In genomic region chr2:127378611-127378990, GRCm38 (mm10) we compare ENCODE assay signal across 17 mouse cellular contexts. TPM values are rescaled to one million over a fixed set of nuclear protein-coding genes. Genes with fewer than 3 reads are reported as not detected.
DNase-seq lines count a peak whose midpoint lies in the region; ATAC-seq and TF ChIP-seq lines count a peak whose summit lies in the region.
"Had no signal": no experiment of that assay in that cellular context is flagged by ENCODE, and none has a peak within 500 bp of the region (broad histone marks: within the 10 kb centered on the region; RNA-seq: fewer than 3 reads in every experiment).

No protein-coding gene starts in this region.

- no peaks in the 10 kb centered on the region for H3K36me3 ChIP-seq in forebrain, embryonic 12.5 days (replicated peaks)
- H3K36me3 ChIP-seq in forebrain, embryonic 11.5 days (ENCODE audit: control insufficient read depth, insufficient read depth, low read length): no peaks in the 10 kb centered on the region
- H3K36me3 ChIP-seq in liver, adult 2 months (ENCODE audit: control insufficient read depth, insufficient read depth, low read length): no peaks in the 10 kb centered on the region
- H3K36me3 ChIP-seq in liver, embryonic 11.5 days (ENCODE audit: control insufficient read depth, insufficient read depth, low read length): no peaks in the 10 kb centered on the region
- H3K36me3 ChIP-seq: hindbrain, embryonic 13.5 days had no signal

- peaks cover 12% of the 10 kb centered on the region for H3K4me1 ChIP-seq in forebrain, embryonic 12.5 days
- H3K4me1 ChIP-seq in forebrain, embryonic 11.5 days (replicated peaks; ENCODE audit: control insufficient read depth, insufficient read depth, low read length): no peaks in the 10 kb centered on the region
- peaks cover 6% of the 10 kb centered on the region; the same call in 1 of the 2 replicates for H3K4me1 ChIP-seq in liver, adult 2 months (ENCODE audit: control insufficient read depth, insufficient read depth, low read length)
- peaks cover 37% of the 10 kb centered on the region for H3K4me1 ChIP-seq in liver, embryonic 11.5 days (replicated peaks; ENCODE audit: control insufficient read depth, insufficient read depth, low read length)

- intact Hi-C loops in left cerebral cortex, postnatal 36 days (cut with DNase I): no loop called here

- TF ChIP-seq POLR2A in liver, adult 2 months (IDR thresholded peaks at IDR 0.05; ENCODE audit: extremely low read depth, insufficient read depth, low read length): no peak

- H3K27me3 ChIP-seq in forebrain, embryonic 12.5 days: no peaks in the 10 kb centered on the region
- H3K27me3 ChIP-seq in forebrain, embryonic 11.5 days (ENCODE audit: control insufficient read depth, insufficient read depth, low read length): no peaks in the 10 kb centered on the region
- H3K27me3 ChIP-seq in liver, adult 2 months (ENCODE audit: control insufficient read depth, insufficient read depth, low read length): no peaks in the 10 kb centered on the region
- no peaks in the 10 kb centered on the region; the same call in 1 of the 2 replicates for H3K27me3 ChIP-seq in liver, embryonic 11.5 days (replicated peaks; ENCODE audit: control insufficient read depth, insufficient read depth, low read length)

- no peak overlapping the region for H3K4me2 ChIP-seq in forebrain, embryonic 12.5 days
- no peak overlapping the region for H3K4me2 ChIP-seq in forebrain, embryonic 11.5 days (ENCODE audit: low read depth, low read length, severe bottlenecking)
- no peak overlapping the region for H3K4me2 ChIP-seq in liver, embryonic 11.5 days
- H3K4me2 ChIP-seq: hindbrain, embryonic 13.5 days had no signal

- 0 out of 2 replicates have a peak overlapping the region, but pooled peaks have one; percentile 36 for H3K27ac ChIP-seq in forebrain, embryonic 12.5 days
- no peak overlapping the region for H3K27ac ChIP-seq in forebrain, embryonic 11.5 days (ENCODE audit: low read depth, low read length)
- H3K27ac ChIP-seq in liver, adult 2 months (replicated peaks; ENCODE audit: insufficient read depth, low read depth, low read length): 0 out of 2 replicates have a peak overlapping the region, but pooled peaks have one; percentile 34
- H3K27ac ChIP-seq in liver, embryonic 11.5 days (ENCODE audit: low read depth, low read length): no peak overlapping the region
- H3K27ac ChIP-seq: hindbrain, embryonic 13.5 days; liver, embryonic 14.5 days had no signal

- no peaks in the 10 kb centered on the region for H3K79me2 ChIP-seq in liver, adult 2 months (ENCODE audit: control insufficient read depth, insufficient read depth, low read length)

- 67% methylated on average over 7 of the region's 7 CpGs for WGBS in forebrain, embryonic 12.5 days
- 74% methylated on average over 7 of the region's 7 CpGs for WGBS in forebrain, embryonic 11.5 days
- WGBS in liver, adult 2 months: 60% methylated on average over 7 of the region's 7 CpGs
- 75% methylated on average over 7 of the region's 7 CpGs for WGBS in liver, embryonic 11.5 days

- DNase-seq in forebrain, embryonic 11.5 days (ENCODE audit: low spot score): no peak
- no peak for DNase-seq in liver, adult 2 months (ENCODE audit: extremely low read depth, low read depth, low spot score)
- DNase-seq in liver, embryonic 11.5 days (ENCODE audit: low spot score): no peak
- peak; percentile 73 for DNase-seq in 3T3-L1 (ENCODE audit: low read depth, low spot score)
- peak; percentile 93 for DNase-seq in kidney, adult 9 months
- DNase-seq in retina, postnatal 1 day: no peak
- no peak for DNase-seq in left cerebral cortex, postnatal 36 days (ENCODE audit: low spot score in 2 of 2)
- DNase-seq: cerebellum, adult 18-20 months had no signal

- TF ChIP-seq CTCF in liver, adult 2 months (IDR thresholded peaks at IDR 0.05; ENCODE audit: low read depth, low read length): no peak

- peak; percentile 4; the same call in 1 of the 2 replicates for ATAC-seq in forebrain, embryonic 12.5 days (ENCODE audit: low FRiP score)
- no peak for ATAC-seq in forebrain, embryonic 11.5 days (replicated peaks; ENCODE audit: low FRiP score)
- ATAC-seq in liver, embryonic 11.5 days (replicated peaks; ENCODE audit: low FRiP score): no peak

- no peaks in the 10 kb centered on the region for H3K9me3 ChIP-seq in forebrain, embryonic 12.5 days
- H3K9me3 ChIP-seq in forebrain, embryonic 11.5 days (ENCODE audit: control insufficient read depth, low read length): no peaks in the 10 kb centered on the region
- no peaks in the 10 kb centered on the region for H3K9me3 ChIP-seq in liver, embryonic 11.5 days (ENCODE audit: control insufficient read depth, low read length)
- H3K9me3 ChIP-seq: hindbrain, embryonic 13.5 days had no signal

- no peak overlapping the region for H3K4me3 ChIP-seq in forebrain, embryonic 12.5 days (replicated peaks)
- no peak overlapping the region for H3K4me3 ChIP-seq in forebrain, embryonic 11.5 days (ENCODE audit: low read depth, low read length)
- H3K4me3 ChIP-seq in liver, adult 2 months (ENCODE audit: insufficient read depth, low read depth, low read length): no peak overlapping the region
- H3K4me3 ChIP-seq in liver, embryonic 11.5 days (ENCODE audit: low read depth, low read length): no peak overlapping the region
- H3K4me3 ChIP-seq: erythroblast, embryonic 14.5 days; hindbrain, embryonic 13.5 days had no signal

- no peak overlapping the region for H3K9ac ChIP-seq in forebrain, embryonic 12.5 days
- H3K9ac ChIP-seq in forebrain, embryonic 11.5 days (ENCODE audit: low read length): no peak overlapping the region
- no peak overlapping the region for H3K9ac ChIP-seq in liver, adult 2 months (ENCODE audit: low read depth, low read length)
- no peak overlapping the region for H3K9ac ChIP-seq in liver, embryonic 11.5 days (ENCODE audit: low read depth, low read length)
- H3K9ac ChIP-seq: hindbrain, embryonic 13.5 days; liver, embryonic 14.5 days had no signal

RNA-seq across cellular contexts. Expression of gene Adra2b, which starts 15.6 kb away (rescaled TPM):
- 1.5 and 1.9 TPM in 2 replicates for polyA plus RNA-seq in forebrain, embryonic 12.5 days (2016; fragmentation: Nextera tagmentation; extraction: Ambion mirVana)
- polyA plus RNA-seq in forebrain, embryonic 11.5 days (2014; fragmentation: Nextera tagmentation; extraction: Ambion mirVana): 3.4 and 4.1 TPM in 2 replicates
- 2.5 and 4.0 TPM in 2 replicates for total RNA-seq in liver, adult 2 months (2014; rRNA removed)
- polyA plus RNA-seq in liver, adult 2 months (2012; rRNA removed): 5.0 TPM in 2 replicates
- 20.1 and 20.7 TPM in 2 replicates for polyA plus RNA-seq in liver, embryonic 11.5 days (2014; fragmentation: Nextera tagmentation; extraction: Ambion mirVana)
- under 1 TPM; 0.25 to 0.97 TPM for total RNA-seq in left cerebral cortex, postnatal 36 days (2021)
- total RNA-seq: monocyte, adult 5-6 weeks; neutrophil, adult 5-6 weeks had no signal

RNA-seq across cellular contexts. Expression of gene Astl, which starts 40.2 kb away (rescaled TPM):
- polyA plus RNA-seq in forebrain, embryonic 12.5 days (2016; fragmentation: Nextera tagmentation; extraction: Ambion mirVana): not detected in 2 replicates
- polyA plus RNA-seq in forebrain, embryonic 11.5 days (2014; fragmentation: Nextera tagmentation; extraction: Ambion mirVana): not detected in 2 replicates
- total RNA-seq in liver, adult 2 months (2014; rRNA removed): not detected in 2 replicates
- polyA plus RNA-seq in liver, adult 2 months (2012; rRNA removed): not detected in 2 replicates
- polyA plus RNA-seq in liver, embryonic 11.5 days (2014; fragmentation: Nextera tagmentation; extraction: Ambion mirVana): not detected in 2 replicates
- total RNA-seq in left cerebral cortex, postnatal 36 days (2021): not detected
- total RNA-seq: left cerebral cortex, adult 8-10 months had no signal
- polyA plus RNA-seq: erythroblast, embryonic 14.5 days; frontal cortex, adult 2 months; hindbrain, embryonic 13.5 days; large intestine, adult 2 months; liver, embryonic 14.5 days had no signal

RNA-seq across cellular contexts. Expression of gene Dusp2, which starts 42.6 kb away (rescaled TPM):
- 3.9 and 4.8 TPM in 2 replicates for polyA plus RNA-seq in forebrain, embryonic 12.5 days (2016; fragmentation: Nextera tagmentation; extraction: Ambion mirVana)
- polyA plus RNA-seq in forebrain, embryonic 11.5 days (2014; fragmentation: Nextera tagmentation; extraction: Ambion mirVana): 3.9 and 5.2 TPM in 2 replicates
- 0.37 and 1.2 TPM in 2 replicates for total RNA-seq in liver, adult 2 months (2014; rRNA removed)
- 0.45 and 0.83 TPM in 2 replicates for polyA plus RNA-seq in liver, adult 2 months (2012; rRNA removed)
- 8.8 and 10.1 TPM in 2 replicates for polyA plus RNA-seq in liver, embryonic 11.5 days (2014; fragmentation: Nextera tagmentation; extraction: Ambion mirVana)
- total RNA-seq in left cerebral cortex, postnatal 36 days (2021): 1 to 10 TPM; 1.6 to 2.5 TPM

RNA-seq across cellular contexts. Expression of gene Gpat2, which starts 46.4 kb away (rescaled TPM):
- polyA plus RNA-seq in forebrain, embryonic 12.5 days (2016; fragmentation: Nextera tagmentation; extraction: Ambion mirVana): 0.14 and 0.22 TPM in 2 replicates
- 0.16 and 0.40 TPM in 2 replicates for polyA plus RNA-seq in forebrain, embryonic 11.5 days (2014; fragmentation: Nextera tagmentation; extraction: Ambion mirVana)
- 1.2 and 1.3 TPM in 2 replicates for total RNA-seq in liver, adult 2 months (2014; rRNA removed)
- polyA plus RNA-seq in liver, adult 2 months (2012; rRNA removed): 2.1 and 2.2 TPM in 2 replicates
- 0.43 and 0.92 TPM in 2 replicates for polyA plus RNA-seq in liver, embryonic 11.5 days (2014; fragmentation: Nextera tagmentation; extraction: Ambion mirVana)
- total RNA-seq in left cerebral cortex, postnatal 36 days (2021): under 1 TPM in 1 of 2 experiments, not detected in 1; 0.63 TPM
- total RNA-seq: monocyte, adult 5-6 weeks; neutrophil, adult 5-6 weeks had no signal

Comparison
In these comparisons a context has a peak if more than half of its experiments do, and no peak if none do; other contexts are left out.
1. H3K27ac ChIP-seq: peak in forebrain, embryonic 12.5 days (single experiment) and liver, adult 2 months (single experiment); none in forebrain, embryonic 11.5 days (single experiment) and liver, embryonic 11.5 days (single experiment).
2. DNase-seq: peak in 3T3-L1 (single experiment) and kidney, adult 9 months (single experiment); none in forebrain, embryonic 11.5 days (single experiment), liver, adult 2 months (single experiment), liver, embryonic 11.5 days (single experiment), retina, postnatal 1 day (single experiment) and left cerebral cortex, postnatal 36 days (0 of 2).